Mouse (Mus musculus): ENCODE data around the gene Ash1l. TPM values are rescaled to one million over a fixed set of nuclear protein-coding genes. Genes with fewer than 3 reads are reported as not detected.
A peak's percentile ranks its signal among the peaks of the same experiment; 100 is the strongest.

Ash1l gene
- total RNA-seq, 1 experiment = 11.2 TPM

DNA sequence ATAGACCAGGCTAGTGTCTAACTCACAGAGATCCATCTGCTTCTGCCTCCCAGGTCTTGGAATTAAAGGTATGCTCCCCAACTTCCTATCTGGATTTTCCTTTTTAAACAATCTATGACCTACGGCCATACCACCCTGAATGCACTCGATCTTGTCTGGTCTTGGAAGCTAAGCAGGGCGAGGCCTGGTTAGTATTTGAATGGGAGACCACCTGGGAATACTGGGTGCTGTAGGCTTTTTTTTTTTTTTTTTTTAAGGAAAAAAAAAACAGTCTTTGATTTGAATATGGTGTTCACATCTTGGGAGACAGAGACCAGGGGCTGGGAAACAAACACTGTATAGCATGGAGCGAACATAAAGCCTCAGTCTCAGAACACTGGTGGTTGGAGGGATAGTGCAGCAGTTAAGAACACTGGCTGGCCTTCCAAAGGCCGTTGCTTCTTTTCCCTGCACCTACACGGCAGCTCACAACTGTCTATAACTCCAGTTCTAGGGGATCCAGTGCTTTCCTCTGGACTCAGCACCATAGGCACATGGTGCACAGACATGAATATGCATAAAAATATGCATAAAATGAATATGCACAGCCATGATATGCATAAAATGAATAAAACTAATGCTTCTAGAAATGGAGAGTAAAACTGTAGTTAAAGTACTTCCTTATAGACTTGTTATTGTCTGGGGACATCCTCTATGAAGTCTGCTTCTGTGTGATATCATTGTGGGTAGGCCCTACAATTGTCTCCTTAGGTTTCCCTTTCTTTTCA lies 43.8 kb upstream of the Ash1l start:
- H3K36me3 ChIP-seq (ENCODE audit: control insufficient read depth, insufficient read depth, low read length, poor library complexity, severe bottlenecking) = peaks cover 76% of the 10 kb centered on the region
- H3K4me3 ChIP-seq (ENCODE audit: insufficient read depth in 1 of 2, low read depth in 1 of 2, low read length in 2 of 2, poor library complexity in 1 of 2, severe bottlenecking in 1 of 2) = no peak overlapping the region
- peak; percentile 81 for TF ChIP-seq ZNF384 (IDR thresholded peaks at IDR 0.05; ENCODE audit: low read depth, low read length)
- no peak for TF ChIP-seq CHD2 (IDR thresholded peaks at IDR 0.05; ENCODE audit: low read depth, low read length)
- no peaks in the 10 kb centered on the region for H3K9me3 ChIP-seq (ENCODE audit: control insufficient read depth, insufficient read depth, low read depth, low read length)
- H3K4me1 ChIP-seq (ENCODE audit: control insufficient read depth in 2 of 2, insufficient read depth in 2 of 2, low read length in 2 of 2, poor library complexity in 1 of 2) = peaks cover 3 to 12% of the 10 kb centered on the region in 2 experiments; a peak in 3 of 4 replicates
- H3K9ac ChIP-seq (ENCODE audit: insufficient read depth, low read depth, low read length, poor library complexity, severe bottlenecking) = no peak overlapping the region
- in situ Hi-C loops (cut with MboI; ENCODE audit: low sequenced_read_pairs in 2 of 2, unreplicated experiment in 2 of 2) = no loop called here
- no peak overlapping the region; the same call in 1 of the 2 replicates for H3K27ac ChIP-seq (ENCODE audit: insufficient read depth, low read depth, low read length, poor library complexity, severe bottlenecking)
- no peak for DNase-seq (ENCODE audit: low read depth, low spot score)

DNA sequence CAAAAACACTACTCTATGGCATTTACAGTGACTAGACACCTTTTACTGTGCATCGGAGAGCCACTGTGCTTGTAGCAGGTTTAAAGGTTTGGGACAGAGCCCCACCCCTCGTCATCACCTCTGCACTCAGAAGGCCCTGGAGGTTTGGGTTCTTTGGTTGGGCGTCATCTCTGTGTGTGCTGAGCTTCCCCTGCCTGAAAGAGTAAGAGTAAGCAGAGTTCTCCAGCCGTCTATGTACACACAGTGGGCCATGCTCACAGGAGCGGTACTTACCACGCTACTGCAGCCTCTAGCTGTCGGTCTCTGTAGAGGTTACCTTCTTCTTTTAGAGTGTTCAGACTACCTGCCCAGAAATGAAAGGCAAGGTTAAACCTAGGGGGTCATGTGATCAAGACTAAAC lies 37.8 kb upstream of the Ash1l start:
- DNase-seq (ENCODE audit: low read depth, low spot score) = no peak
- peaks cover 49% of the 10 kb centered on the region for H3K36me3 ChIP-seq (ENCODE audit: control insufficient read depth, insufficient read depth, low read length, poor library complexity, severe bottlenecking)
- in situ Hi-C loops (cut with MboI; ENCODE audit: low sequenced_read_pairs in 2 of 2, unreplicated experiment in 2 of 2) = no loop called here
- peaks cover 0 to 9% of the 10 kb centered on the region in 2 experiments; a peak in 2 of 4 replicates for H3K4me1 ChIP-seq (ENCODE audit: control insufficient read depth in 2 of 2, insufficient read depth in 2 of 2, low read length in 2 of 2, poor library complexity in 1 of 2)
- no peak for TF ChIP-seq CHD2 (IDR thresholded peaks at IDR 0.05; ENCODE audit: low read depth, low read length)
- H3K27ac ChIP-seq (ENCODE audit: insufficient read depth, low read depth, low read length, poor library complexity, severe bottlenecking) = no peak overlapping the region
- H3K4me3 ChIP-seq (ENCODE audit: insufficient read depth in 1 of 2, low read depth in 1 of 2, low read length in 2 of 2, poor library complexity in 1 of 2, severe bottlenecking in 1 of 2) = peak overlapping the region; percentile 84 to 87
- peak overlapping the region; percentile 29; the same call in 1 of the 2 replicates for H3K9ac ChIP-seq (ENCODE audit: insufficient read depth, low read depth, low read length, poor library complexity, severe bottlenecking)
- no peaks in the 10 kb centered on the region for H3K9me3 ChIP-seq (ENCODE audit: control insufficient read depth, insufficient read depth, low read depth, low read length)

DNA sequence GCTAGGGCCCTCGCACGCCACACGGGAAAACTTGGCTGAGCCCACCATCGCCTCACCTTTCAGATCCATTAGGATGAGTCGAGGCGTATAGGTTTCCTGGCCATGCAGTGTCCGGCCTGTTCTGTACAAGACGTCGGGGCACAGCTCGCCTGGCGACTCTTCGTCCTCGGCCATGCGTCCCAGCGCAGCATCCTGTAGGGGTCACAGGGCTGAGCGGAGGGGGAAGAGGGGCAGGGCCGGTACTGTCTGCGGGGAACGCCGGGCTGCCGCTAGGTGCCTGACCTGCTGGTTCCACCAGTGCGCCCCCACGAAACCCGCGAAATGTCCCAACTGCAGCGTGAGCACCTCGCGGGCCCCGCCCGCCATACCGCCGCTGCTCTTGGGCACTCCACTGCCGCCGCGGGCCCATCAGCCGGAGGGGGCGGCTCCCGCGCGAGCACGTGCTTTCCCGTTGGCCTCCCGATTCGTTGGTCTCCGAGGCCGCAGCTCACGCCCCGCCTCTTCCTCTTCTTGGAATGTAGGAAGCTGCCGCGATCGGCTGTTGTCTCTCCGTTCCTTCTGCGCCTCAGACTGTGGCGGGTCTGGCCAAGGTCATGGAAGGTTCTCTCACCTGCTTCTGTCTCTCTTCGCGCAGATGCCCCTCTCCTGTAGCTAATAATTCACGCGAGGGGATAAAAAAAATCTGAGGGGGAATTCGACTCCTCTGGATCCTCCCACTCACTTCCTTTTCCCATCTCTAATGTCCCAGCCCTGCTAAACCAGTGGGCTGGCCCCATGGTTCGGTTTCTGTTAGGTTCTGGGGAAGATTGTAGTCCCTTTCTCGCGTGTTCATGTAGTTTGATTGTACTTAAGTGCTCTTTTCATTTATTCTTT lies 36.7 kb upstream of the Ash1l start, which contains the start of gene Msto1:
TSS of gene Msto1 (minus strand) at position 489 of the 873 bp plus-strand sequence.
- Histone ChIP-seq H3K4me3 (ENCODE audit: insufficient read depth in 1 of 2, low read depth in 1 of 2, low read length in 2 of 2, poor library complexity in 1 of 2, severe bottlenecking in 1 of 2) (peak within 1 kb of the TSS; percentile 84 to 87), H3K9ac (ENCODE audit: insufficient read depth, low read depth, low read length, poor library complexity, severe bottlenecking) (peak within 1 kb of the TSS; percentile 94), H3K36me3 (ENCODE audit: control insufficient read depth, insufficient read depth, low read length, poor library complexity, severe bottlenecking) (peaks cover 38% of the 10 kb centered on the region), H3K27ac (ENCODE audit: insufficient read depth, low read depth, low read length, poor library complexity, severe bottlenecking) (peak within 1 kb of the TSS; percentile 64), H3K9me3 (ENCODE audit: control insufficient read depth, insufficient read depth, low read depth, low read length) (no peaks in the 10 kb centered on the region), H3K4me1 (ENCODE audit: control insufficient read depth in 2 of 2, insufficient read depth in 2 of 2, low read length in 2 of 2, poor library complexity in 1 of 2) (peaks cover 0 to 5% of the 10 kb centered on the region in 2 experiments; a peak in 2 of 4 replicates)
- in situ Hi-C loops (cut with MboI; ENCODE audit: low sequenced_read_pairs in 2 of 2, unreplicated experiment in 2 of 2) = no loop called here
- no peak for TF ChIP-seq ZNF384 (IDR thresholded peaks at IDR 0.05; ENCODE audit: low read depth, low read length)
- no peak for TF ChIP-seq CHD2 (IDR thresholded peaks at IDR 0.05; ENCODE audit: low read depth, low read length)
- no peak; the same call in 1 of the 2 replicates for TF ChIP-seq HCFC1 (IDR thresholded peaks at IDR 0.05; ENCODE audit: borderline replicate concordance, insufficient read depth, low read length)
- TF ChIP-seq ZC3H11A (IDR thresholded peaks at IDR 0.05; ENCODE audit: borderline replicate concordance, low read depth, low read length) = no peak
- TF ChIP-seq MAFK (IDR thresholded peaks at IDR 0.05; ENCODE audit: insufficient read depth, low read depth, low read length) = no peak
- peak; percentile 90 for DNase-seq (ENCODE audit: low read depth, low spot score)

DNA sequence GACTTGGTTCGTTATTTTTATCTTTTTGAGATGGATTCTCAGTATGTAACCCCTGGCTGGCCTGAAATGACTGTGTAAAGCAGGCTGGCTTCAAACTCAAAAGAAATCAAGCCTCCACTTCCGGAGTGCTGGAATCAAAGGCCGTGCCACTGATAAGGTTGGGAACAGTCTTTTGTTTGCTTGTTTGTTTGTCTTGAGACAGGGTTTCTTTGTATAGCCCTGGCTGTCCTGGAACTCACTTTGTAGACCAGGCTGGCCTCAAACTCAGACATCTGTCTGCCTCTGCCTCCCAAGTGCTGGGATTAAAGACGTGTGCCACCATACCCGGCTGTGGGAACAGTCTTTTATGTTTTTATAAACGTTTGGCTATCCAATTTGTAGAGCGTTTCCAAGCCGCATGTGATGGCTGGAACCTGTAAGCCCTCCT lies 36.0 kb upstream of the Ash1l start:
- no peak for DNase-seq (ENCODE audit: low read depth, low spot score)
- H3K27ac ChIP-seq (ENCODE audit: insufficient read depth, low read depth, low read length, poor library complexity, severe bottlenecking) = peak overlapping the region; percentile 64; the same call in 1 of the 2 replicates
- H3K36me3 ChIP-seq (ENCODE audit: control insufficient read depth, insufficient read depth, low read length, poor library complexity, severe bottlenecking) = peaks cover 32% of the 10 kb centered on the region
- in situ Hi-C loops (cut with MboI; ENCODE audit: low sequenced_read_pairs in 2 of 2, unreplicated experiment in 2 of 2) = no loop called here
- H3K9me3 ChIP-seq (ENCODE audit: control insufficient read depth, insufficient read depth, low read depth, low read length) = no peaks in the 10 kb centered on the region
- H3K4me3 ChIP-seq (ENCODE audit: insufficient read depth in 1 of 2, low read depth in 1 of 2, low read length in 2 of 2, poor library complexity in 1 of 2, severe bottlenecking in 1 of 2) = peak overlapping the region; percentile 84 to 87
- TF ChIP-seq CHD2 (IDR thresholded peaks at IDR 0.05; ENCODE audit: low read depth, low read length) (no peak), ZC3H11A (IDR thresholded peaks at IDR 0.05; ENCODE audit: borderline replicate concordance, low read depth, low read length) (no peak), MAFK (IDR thresholded peaks at IDR 0.05; ENCODE audit: insufficient read depth, low read depth, low read length) (no peak), HCFC1 (IDR thresholded peaks at IDR 0.05; ENCODE audit: borderline replicate concordance, insufficient read depth, low read length) (no peak), ZNF384 (IDR thresholded peaks at IDR 0.05; ENCODE audit: low read depth, low read length) (no peak)
- peak overlapping the region; percentile 91; the same call in 1 of the 2 replicates for H3K9ac ChIP-seq (ENCODE audit: insufficient read depth, low read depth, low read length, poor library complexity, severe bottlenecking)
- H3K4me1 ChIP-seq (ENCODE audit: control insufficient read depth in 2 of 2, insufficient read depth in 2 of 2, low read length in 2 of 2, poor library complexity in 1 of 2) = peaks cover 0 to 3% of the 10 kb centered on the region in 2 experiments; a peak in 1 of 4 replicates

All from ES-E14 (cell line).